Mouse (Mus musculus) stomach, postnatal 0 days (tissue): ENCODE measurements around the gene Guk1.

Source experiments
- CTCF ChIP-seq: IDR thresholded peaks from 2 replicates; pipeline ENCODE4 v1.5.1; 2016; ENCODE audit warnings: antibody characterized with exemption, low read depth, mild to moderate bottlenecking, moderate library complexity
- EP300 ChIP-seq: optimal IDR thresholded peaks from 2 replicates; pipeline ENCODE3; 2016; ENCODE audit warnings: antibody characterized with exemption

GRCm38 (mm10) chr11:59176475-59176874 is 15.5 kb downstream of the Guk1 start:
- TF ChIP-seq CTCF, result no peak
- no peak for TF ChIP-seq EP300
